8 mouse cellular contexts compared by ENCODE assay signal in genomic region chr7:44384716-44385059, GRCm38 (mm10). TPM values are rescaled to one million over a fixed set of nuclear protein-coding genes. Genes with fewer than 3 reads are reported as not detected.
DNase-seq lines count a peak whose midpoint lies in the region; ATAC-seq and TF ChIP-seq lines count a peak whose summit lies in the region.

No protein-coding gene starts in this region.

- WGBS in kidney, postnatal 0 days: 1% methylated on average over 17 of the region's 17 CpGs
- 1% methylated on average over 17 of the region's 17 CpGs for WGBS in embryonic facial prominence, embryonic 13.5 days
- 0% methylated on average over 17 of the region's 17 CpGs for WGBS in hindbrain, postnatal 0 days
- 2% methylated on average over 16 of the region's 17 CpGs for WGBS in midbrain, postnatal 0 days

- H3K4me3 ChIP-seq in kidney, postnatal 0 days (replicated peaks; ENCODE audit: low read depth, low read length): peak overlapping the region; percentile 46
- H3K4me3 ChIP-seq in embryonic facial prominence, embryonic 13.5 days: peak overlapping the region; percentile 53
- H3K4me3 ChIP-seq in hindbrain, postnatal 0 days (ENCODE audit: low read length): peak overlapping the region; percentile 59
- peak overlapping the region; percentile 65 for H3K4me3 ChIP-seq in midbrain, postnatal 0 days (ENCODE audit: low read depth, low read length)

- H3K4me1 ChIP-seq in kidney, postnatal 0 days (replicated peaks; ENCODE audit: insufficient read depth, low read length): no peaks in the 10 kb centered on the region
- H3K4me1 ChIP-seq in embryonic facial prominence, embryonic 13.5 days: peaks cover 3% of the 10 kb centered on the region; the same call in 1 of the 2 replicates
- no peaks in the 10 kb centered on the region for H3K4me1 ChIP-seq in hindbrain, postnatal 0 days (ENCODE audit: insufficient read depth, low read length)
- H3K4me1 ChIP-seq in midbrain, postnatal 0 days (ENCODE audit: insufficient read depth, low read length): 0 out of 2 replicates have a peak, but pooled peaks cover 9% of the 10 kb centered on the region

- H3K9ac ChIP-seq in kidney, postnatal 0 days (ENCODE audit: low read depth, low read length): peak overlapping the region; percentile 36; the same call in 1 of the 2 replicates
- H3K9ac ChIP-seq in embryonic facial prominence, embryonic 13.5 days: peak overlapping the region; percentile 66
- H3K9ac ChIP-seq in hindbrain, postnatal 0 days (replicated peaks; ENCODE audit: low read length): peak overlapping the region; percentile 72
- H3K9ac ChIP-seq in midbrain, postnatal 0 days (replicated peaks; ENCODE audit: low read length, poor library complexity, severe bottlenecking): peak overlapping the region; percentile 85

- H3K4me2 ChIP-seq in kidney, postnatal 0 days (ENCODE audit: low read length): peak overlapping the region; percentile 94
- H3K4me2 ChIP-seq in embryonic facial prominence, embryonic 13.5 days: peak overlapping the region; percentile 96
- peak overlapping the region; percentile 94 for H3K4me2 ChIP-seq in hindbrain, postnatal 0 days (ENCODE audit: low read depth, low read length)
- H3K4me2 ChIP-seq in midbrain, postnatal 0 days (ENCODE audit: low read depth, low read length, poor library complexity, severe bottlenecking): peak overlapping the region; percentile 87

- H3K27me3 ChIP-seq in kidney, postnatal 0 days (ENCODE audit: insufficient read depth, low read length): no peaks in the 10 kb centered on the region
- peaks cover 32% of the 10 kb centered on the region for H3K27me3 ChIP-seq in embryonic facial prominence, embryonic 13.5 days
- H3K27me3 ChIP-seq in hindbrain, postnatal 0 days (ENCODE audit: insufficient read depth, low read length): no peaks in the 10 kb centered on the region
- H3K27me3 ChIP-seq in midbrain, postnatal 0 days (ENCODE audit: insufficient read depth, low read length): no peaks in the 10 kb centered on the region

- no peaks in the 10 kb centered on the region for H3K36me3 ChIP-seq in kidney, postnatal 0 days (ENCODE audit: insufficient read depth, low read length)
- H3K36me3 ChIP-seq in embryonic facial prominence, embryonic 13.5 days: no peaks in the 10 kb centered on the region
- H3K36me3 ChIP-seq in hindbrain, postnatal 0 days (ENCODE audit: insufficient read depth, low read length): no peaks in the 10 kb centered on the region
- H3K36me3 ChIP-seq in midbrain, postnatal 0 days (ENCODE audit: insufficient read depth, low read length): no peaks in the 10 kb centered on the region

- no peak for TF ChIP-seq CTCF in kidney, postnatal 0 days (IDR thresholded peaks at IDR 0.05; ENCODE audit: low read depth)
- TF ChIP-seq CTCF in hindbrain, postnatal 0 days (IDR thresholded peaks at IDR 0.05; ENCODE audit: low read depth): no peak
- no peak for TF ChIP-seq CTCF in midbrain, postnatal 0 days (IDR thresholded peaks at IDR 0.05)

- ATAC-seq in kidney, postnatal 0 days (replicated peaks; ENCODE audit: low FRiP score, low read depth): peak; percentile 25; the same call in 1 of the 2 replicates
- peak; percentile 12; the same call in 1 of the 2 replicates for ATAC-seq in embryonic facial prominence, embryonic 13.5 days (ENCODE audit: insufficient number of reproducible peaks, insufficient read depth, low FRiP score, low TSS enrichment, low read depth)
- peak; percentile 57 for ATAC-seq in hindbrain, postnatal 0 days
- peak; percentile 61 for ATAC-seq in midbrain, postnatal 0 days (ENCODE audit: low FRiP score)

- DNase-seq in kidney, postnatal 0 days (ENCODE audit: low spot score): no peak
- DNase-seq in kidney, adult 8-10 months: no peak
- DNase-seq in hindbrain, postnatal 0 days (ENCODE audit: low spot score): no peak
- DNase-seq in midbrain, postnatal 0 days (ENCODE audit: low spot score): no peak
- no peak for DNase-seq in adrenal gland, postnatal 25 days
- DNase-seq in right cerebral cortex, adult 18-20 months: no peak
- DNase-seq in gastrocnemius, postnatal 4 days (ENCODE audit: low spot score in 2 of 2): no peak

- no peak overlapping the region for H3K27ac ChIP-seq in kidney, postnatal 0 days
- H3K27ac ChIP-seq in embryonic facial prominence, embryonic 13.5 days: no peak overlapping the region
- peak overlapping the region; percentile 83 for H3K27ac ChIP-seq in hindbrain, postnatal 0 days
- H3K27ac ChIP-seq in midbrain, postnatal 0 days (ENCODE audit: low read depth, low read length): peak overlapping the region; percentile 51

- no peaks in the 10 kb centered on the region for H3K9me3 ChIP-seq in kidney, postnatal 0 days (replicated peaks; ENCODE audit: low read length)
- no peaks in the 10 kb centered on the region for H3K9me3 ChIP-seq in embryonic facial prominence, embryonic 13.5 days
- no peaks in the 10 kb centered on the region for H3K9me3 ChIP-seq in hindbrain, postnatal 0 days (ENCODE audit: low read length)
- H3K9me3 ChIP-seq in midbrain, postnatal 0 days (ENCODE audit: low read length): no peaks in the 10 kb centered on the region

RNA-seq across cellular contexts. Expression of gene Syt3, which starts 0.8 kb away (rescaled TPM):
- 3.3 and 3.5 TPM in 2 replicates for polyA plus RNA-seq in kidney, postnatal 0 days (2015; fragmentation: Nextera tagmentation; extraction: Ambion mirVana)
- 4.1 and 4.9 TPM in 2 replicates for polyA plus RNA-seq in embryonic facial prominence, embryonic 13.5 days (2015; fragmentation: Nextera tagmentation; extraction: Ambion mirVana)
- total RNA-seq in hindbrain, postnatal 0 days (2014; rRNA removed): 130 and 154 TPM in 2 replicates
- polyA plus RNA-seq in hindbrain, postnatal 0 days (2015; fragmentation: Nextera tagmentation; extraction: Ambion mirVana): 73.7 and 79.2 TPM in 2 replicates
- 119 and 144 TPM in 2 replicates for total RNA-seq in midbrain, postnatal 0 days (2014; rRNA removed)
- polyA plus RNA-seq in midbrain, postnatal 0 days (2015; fragmentation: Nextera tagmentation; extraction: Ambion mirVana): 88.4 and 96.7 TPM in 2 replicates
- 4.1 and 5.7 TPM in 2 replicates for total RNA-seq in adrenal gland, postnatal 25 days (2021)
- under 1 TPM; 0.34 to 0.49 TPM for total RNA-seq in gastrocnemius, postnatal 4 days (2021)

RNA-seq across cellular contexts. Expression of gene 1700008O03Rik, which starts 0.9 kb away (rescaled TPM):
- polyA plus RNA-seq in kidney, postnatal 0 days (2015; fragmentation: Nextera tagmentation; extraction: Ambion mirVana): 1.3 and 1.4 TPM in 2 replicates
- polyA plus RNA-seq in embryonic facial prominence, embryonic 13.5 days (2015; fragmentation: Nextera tagmentation; extraction: Ambion mirVana): 0.19 and 1.4 TPM in 2 replicates
- 1.4 and 2.3 TPM in 2 replicates for total RNA-seq in hindbrain, postnatal 0 days (2014; rRNA removed)
- polyA plus RNA-seq in hindbrain, postnatal 0 days (2015; fragmentation: Nextera tagmentation; extraction: Ambion mirVana): 3.3 and 3.6 TPM in 2 replicates
- 0.38 and 1.4 TPM in 2 replicates for total RNA-seq in midbrain, postnatal 0 days (2014; rRNA removed)
- polyA plus RNA-seq in midbrain, postnatal 0 days (2015; fragmentation: Nextera tagmentation; extraction: Ambion mirVana): 3.8 and 5.2 TPM in 2 replicates
- 2.3 TPM in 1 of 2 replicates, not detected in the other for total RNA-seq in adrenal gland, postnatal 25 days (2021)
- total RNA-seq in gastrocnemius, postnatal 4 days (2021): not detected

RNA-seq across cellular contexts. Expression of gene Lrrc4b, which starts 44.1 kb away (rescaled TPM):
- polyA plus RNA-seq in kidney, postnatal 0 days (2015; fragmentation: Nextera tagmentation; extraction: Ambion mirVana): 0.26 and 0.42 TPM in 2 replicates
- polyA plus RNA-seq in embryonic facial prominence, embryonic 13.5 days (2015; fragmentation: Nextera tagmentation; extraction: Ambion mirVana): 1.5 and 1.6 TPM in 2 replicates
- 562 and 663 TPM in 2 replicates for total RNA-seq in hindbrain, postnatal 0 days (2014; rRNA removed)
- polyA plus RNA-seq in hindbrain, postnatal 0 days (2015; fragmentation: Nextera tagmentation; extraction: Ambion mirVana): 19.6 and 22.7 TPM in 2 replicates
- 589 and 657 TPM in 2 replicates for total RNA-seq in midbrain, postnatal 0 days (2014; rRNA removed)
- 24.2 and 26.9 TPM in 2 replicates for polyA plus RNA-seq in midbrain, postnatal 0 days (2015; fragmentation: Nextera tagmentation; extraction: Ambion mirVana)
- total RNA-seq in adrenal gland, postnatal 25 days (2021): 4.3 and 5.8 TPM in 2 replicates
- 1 to 10 TPM; 4.0 to 4.2 TPM for total RNA-seq in gastrocnemius, postnatal 4 days (2021)

Comparison
In these comparisons a context has a peak if more than half of its experiments do, and no peak if none do; other contexts are left out.
1. H3K27ac ChIP-seq: peak in hindbrain, postnatal 0 days (single experiment) and midbrain, postnatal 0 days (single experiment); none in kidney, postnatal 0 days (single experiment) and embryonic facial prominence, embryonic 13.5 days (single experiment).
2. RNA of gene Syt3, which starts 0.8 kb away (total RNA-seq): 119 to 144 TPM in midbrain, postnatal 0 days and 130 to 154 TPM in hindbrain, postnatal 0 days; 4.1 to 5.7 TPM in adrenal gland, postnatal 25 days and 0.34 to 0.49 TPM in gastrocnemius, postnatal 4 days; every median in the first group is over 10 times any median in the second.
3. RNA of gene Lrrc4b, which starts 44.1 kb away (total RNA-seq): 589 to 657 TPM in midbrain, postnatal 0 days and 562 to 663 TPM in hindbrain, postnatal 0 days; 4.3 to 5.8 TPM in adrenal gland, postnatal 25 days and 4.0 to 4.2 TPM in gastrocnemius, postnatal 4 days; every median in the first group is over 10 times any median in the second.
4. Peak in every context shown above with its lines, with median percentiles within 50 percentile points of each other: ATAC-seq, H3K4me2 ChIP-seq, H3K4me3 ChIP-seq and H3K9ac ChIP-seq.